Mouse (Mus musculus) thymus, postnatal 0 days (tissue): Measurements from ENCODE around the gene H2-M10.2. TPM values are rescaled to one million over a fixed set of nuclear protein-coding genes. Genes with fewer than 3 reads are reported as not detected.

ENCODE experiments used
- DNase-seq: peaks from one replicate; pipeline ENCODE4 v3.0.0-alpha.2; 2015; ENCODE audit warnings: low spot score
- polyA plus RNA-seq: library from polyadenylated mRNA; unstranded; fragments of >200 nt; fragmentation: Nextera tagmentation; extraction: Ambion mirVana; gene quantifications from 2 replicates; pipeline ENCODE4 v1.2.1, GENCODE M21; 2015

The H2-M10.2 gene
- polyA plus RNA-seq, result 0.12 TPM in 1 of 2 replicates, not detected in the other

GRCm38 (mm10) chr17:36286390-36286789 is at the start of gene H2-M10.2:
Gene H2-M10.2, minus strand, starts transcription at chr17:36286490.
- no peak for DNase-seq

- DNase-seq, result no peak
These were observed 39.8 kb upstream of the H2-M10.2 start, which contains the start of gene H2-M10.1 for GRCm38 (mm10) chr17:36326055-36326454. Gene H2-M10.1, minus strand, starts transcription at chr17:36326155.

- no peak for DNase-seq
These were observed 29.5 kb upstream of the H2-M10.2 start for GRCm38 (mm10) chr17:36315689-36316253.

GRCm38 (mm10) chr17:36315041-36315688 is 28.9 kb upstream of the H2-M10.2 start:
- peak; percentile 63 for DNase-seq

GRCm38 (mm10) chr17:36314511-36314910 is 28.2 kb upstream of the H2-M10.2 start:
- DNase-seq, result peak; percentile 48

GRCm38 (mm10) chr17:36309293-36309692 is 23.0 kb upstream of the H2-M10.2 start:
- no peak for DNase-seq

- DNase-seq, result peak; percentile 90
These were observed 22.6 kb upstream of the H2-M10.2 start for GRCm38 (mm10) chr17:36308855-36309254.

GRCm38 (mm10) chr17:36281521-36282245 is 4.6 kb downstream of the H2-M10.2 start:
- DNase-seq, result no peak

- no peak for DNase-seq
These were observed 11.5 kb downstream of the H2-M10.2 start for GRCm38 (mm10) chr17:36274776-36275175.

DNA sequence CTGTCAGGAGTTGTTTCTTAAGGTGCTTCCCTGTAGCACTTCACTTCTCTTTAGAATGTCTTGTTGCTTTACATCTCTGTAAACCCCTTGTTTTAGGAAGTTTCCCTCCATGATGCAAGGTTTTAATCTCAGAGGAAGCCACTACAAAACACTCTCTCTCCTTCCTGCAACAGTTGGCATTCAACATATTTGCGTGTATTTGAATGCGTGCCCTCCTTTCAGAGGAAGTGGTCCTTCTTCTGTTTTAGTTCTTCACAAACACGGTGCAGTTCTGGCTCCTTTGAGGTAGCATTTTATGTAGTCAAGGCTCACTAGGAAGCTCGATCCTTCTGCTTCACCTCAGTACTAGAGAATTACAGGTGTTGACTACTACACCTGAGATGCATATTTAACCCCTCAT is 12.5 kb downstream of the H2-M10.2 start:
- DNase-seq, result peak; percentile 68

DNA sequence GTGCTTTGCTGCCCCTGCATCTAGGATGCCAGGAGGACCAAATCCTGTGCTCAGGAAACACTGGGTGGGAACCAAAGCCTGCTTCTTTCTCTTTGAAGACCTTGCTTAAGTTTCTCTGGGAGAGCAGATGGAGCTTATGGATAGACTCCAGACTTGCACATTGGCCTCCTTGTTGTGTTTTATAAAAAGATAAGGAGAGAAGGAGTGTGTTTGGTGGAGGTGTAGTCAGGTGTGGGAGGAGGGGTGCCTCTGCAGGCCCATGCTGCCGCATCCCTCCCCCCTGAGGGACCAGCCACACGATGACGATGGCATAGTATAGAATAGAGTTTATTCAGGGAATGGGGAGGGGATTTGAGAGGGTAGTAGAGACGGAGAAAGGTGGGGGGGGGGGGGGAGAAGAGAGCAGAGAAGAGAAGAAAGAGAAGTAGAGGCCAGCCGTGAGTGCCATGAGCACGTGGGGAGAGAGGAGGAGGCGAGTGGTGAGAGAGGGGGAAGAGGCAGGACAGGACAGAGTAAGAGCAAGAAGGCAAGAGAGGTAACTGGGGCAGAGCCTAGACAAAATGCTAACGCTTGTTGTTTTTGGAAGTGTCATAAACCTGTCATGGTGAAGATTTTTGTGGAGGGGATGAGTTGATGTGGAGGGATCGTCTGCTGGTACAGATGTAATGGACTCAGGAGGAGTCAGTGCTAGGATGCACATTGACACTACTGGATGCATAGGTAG is 13.5 kb downstream of the H2-M10.2 start:
- DNase-seq, result no peak

DNA sequence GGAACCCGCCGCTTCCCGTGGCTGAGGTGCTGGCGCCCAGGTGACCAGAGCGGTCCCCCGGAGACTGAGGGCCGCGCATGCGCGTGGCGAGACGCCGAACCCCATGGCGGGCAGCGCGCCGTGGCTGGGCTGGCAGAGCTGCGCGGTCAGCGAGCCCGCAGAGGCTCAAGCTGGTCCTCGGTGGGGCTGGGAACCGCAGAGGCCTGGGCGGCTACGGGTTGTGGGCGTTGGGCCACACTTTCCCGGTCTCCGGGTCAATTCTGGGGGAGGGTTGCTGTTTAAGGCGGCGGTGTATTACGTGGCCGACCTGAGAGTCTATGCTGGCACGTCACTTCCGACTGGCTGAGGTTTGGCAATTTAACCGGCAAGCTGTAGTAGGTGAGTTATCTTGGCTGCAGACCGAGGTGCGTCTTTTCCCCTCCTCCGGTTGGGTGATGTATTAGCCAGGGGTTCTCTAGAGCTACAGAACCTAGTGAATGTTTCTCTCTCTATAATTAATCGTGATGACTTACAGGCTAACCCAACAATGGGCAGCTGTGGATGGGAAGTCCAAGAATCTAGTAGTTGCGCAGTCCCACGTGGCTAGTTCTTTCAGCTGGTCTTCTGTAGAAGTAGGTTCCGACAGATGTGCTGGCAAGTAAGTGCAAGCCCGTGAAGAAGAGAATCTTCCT is 14.6 kb downstream of the H2-M10.2 start, which contains the start of gene Trim39:
TSS of gene Trim39 (minus strand) at position 662 of the 671 bp plus-strand sequence.
- DNase-seq, result peak; percentile 87

- DNase-seq, result peak; percentile 93
These were observed 15.2 kb downstream of the H2-M10.2 start for GRCm38 (mm10) chr17:36270956-36271585.

- DNase-seq, result peak; percentile 82
These were observed 20.5 kb downstream of the H2-M10.2 start for GRCm38 (mm10) chr17:36265834-36266233.

DNA sequence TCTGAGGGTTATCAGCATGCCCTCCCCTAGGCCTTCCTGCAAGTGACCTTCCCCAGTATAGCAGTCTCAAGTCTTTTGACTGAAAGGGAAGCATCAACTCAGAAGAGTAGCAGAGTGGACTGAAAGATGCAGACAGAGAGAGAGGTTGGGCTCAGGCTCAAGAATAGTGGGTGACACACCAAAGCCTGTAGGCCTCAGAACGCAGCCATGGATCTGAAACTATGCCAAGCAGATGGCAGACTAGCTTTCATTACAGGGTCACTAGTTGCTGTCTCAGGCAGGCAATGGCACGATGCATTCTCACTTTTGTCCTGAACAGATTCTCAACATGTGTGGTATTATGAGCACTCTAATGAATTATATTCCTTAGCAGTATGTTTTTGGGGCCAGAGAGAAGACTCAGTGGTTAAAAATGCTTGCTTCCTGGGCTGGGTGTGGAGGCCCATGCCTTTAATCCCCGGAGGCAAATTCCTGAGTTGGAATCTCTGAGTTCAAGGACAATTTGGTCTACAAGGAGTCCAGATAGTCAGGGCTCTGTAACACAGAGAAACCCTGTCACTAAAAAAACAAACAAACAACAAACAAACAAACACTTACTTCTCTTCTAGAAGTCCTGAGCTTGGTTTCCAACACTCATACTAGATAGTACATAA is 21.9 kb downstream of the H2-M10.2 start:
- no peak for DNase-seq

DNA sequence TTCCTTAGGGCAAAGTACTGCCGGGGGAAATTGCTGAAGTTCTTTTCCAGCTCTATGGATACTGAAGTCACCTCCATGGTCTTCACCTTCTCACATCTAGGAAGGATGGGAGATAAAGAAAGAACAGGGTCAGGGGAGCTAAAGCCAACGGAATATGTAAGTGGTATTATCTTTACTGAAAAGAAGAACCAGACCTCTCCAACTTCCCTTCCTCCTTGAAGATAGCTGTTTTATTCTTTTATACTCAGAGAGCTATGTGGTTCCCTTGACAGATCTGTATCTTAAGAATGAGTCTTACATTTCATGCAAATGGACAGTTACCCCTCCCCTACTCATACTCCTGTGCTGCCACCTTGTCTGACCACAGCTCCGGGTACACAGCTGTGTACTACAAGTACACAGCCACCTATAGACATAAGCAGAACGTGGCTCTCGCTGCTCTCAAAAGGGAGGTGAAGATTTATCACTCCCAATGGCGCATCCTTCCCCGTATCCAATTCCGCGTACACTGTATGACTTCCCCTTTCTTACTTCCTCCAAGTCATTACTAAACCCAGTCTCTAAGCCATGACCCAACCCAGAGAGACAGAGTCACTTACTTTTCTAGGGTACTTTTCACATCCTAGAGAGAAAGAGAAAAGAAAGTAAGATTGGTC is 24.7 kb downstream of the H2-M10.2 start:
- no peak for DNase-seq

DNA sequence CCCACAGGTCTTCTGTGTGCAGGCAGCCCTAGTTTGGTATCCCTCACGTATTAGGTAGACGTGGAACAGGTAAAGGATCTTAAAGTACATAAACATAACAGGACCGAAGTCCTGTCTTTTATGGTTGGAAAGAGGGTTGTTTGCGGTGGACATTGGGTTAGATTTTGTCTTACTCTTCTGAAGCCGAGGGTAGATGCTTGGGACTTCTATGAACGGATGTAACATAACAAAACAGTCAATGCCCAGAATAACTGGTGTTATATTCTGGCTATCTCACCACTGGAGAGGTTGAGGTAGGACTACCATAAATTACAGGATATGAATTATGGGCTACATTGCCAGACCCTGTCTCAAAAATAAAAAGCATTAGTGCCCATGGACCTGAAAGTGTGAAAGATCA is 28.3 kb downstream of the H2-M10.2 start, which contains the start of gene Rpp21:
TSS of gene Rpp21 (minus strand) at position 101 of the 400 bp plus-strand sequence.
- DNase-seq, result no peak

DNA sequence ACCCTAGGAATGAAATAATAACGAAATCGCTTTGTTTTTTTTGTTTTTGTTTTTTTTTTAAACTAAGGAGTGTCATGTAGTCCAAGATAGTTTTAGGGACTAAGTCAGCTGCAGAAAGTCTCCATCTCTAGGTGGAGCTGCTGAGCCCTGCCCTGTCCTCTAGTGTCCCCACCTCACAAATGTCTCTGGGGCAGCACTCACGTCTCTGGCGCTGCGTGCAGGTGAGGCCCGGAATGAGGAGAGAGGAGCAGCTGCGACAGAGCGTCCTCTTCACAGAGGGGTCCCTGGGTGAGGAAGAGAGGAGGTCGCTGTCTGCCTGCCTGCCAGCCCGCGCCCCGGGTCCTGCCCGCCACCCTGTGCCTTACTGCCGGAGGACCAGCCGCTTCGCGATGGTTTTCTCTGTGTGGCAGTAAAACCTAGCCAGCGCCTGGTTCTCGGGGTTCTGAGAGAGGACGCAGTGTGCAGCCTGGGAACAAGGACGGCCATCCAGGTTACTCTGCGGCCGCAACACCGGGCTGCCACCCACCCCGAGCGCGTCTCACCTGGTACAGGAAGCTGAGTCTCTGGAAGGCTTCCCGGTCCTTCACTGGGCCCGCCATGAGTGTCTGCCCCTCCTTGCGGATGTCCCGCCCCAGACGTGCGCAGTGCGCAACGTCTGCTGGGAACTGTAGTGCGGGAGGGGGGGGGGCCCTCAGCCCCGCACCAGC is 28.9 kb downstream of the H2-M10.2 start:
- DNase-seq, result peak; percentile 83
